Mouse (Mus musculus) kidney, adult 9 months (tissue): Measurements from ENCODE around the gene Engase.
A peak's percentile ranks its signal among the peaks of the same experiment; 100 is the strongest.

Experiments
- DNase-seq: peaks from one replicate; pipeline ENCODE4 v3.0.0; 2022

Gene Engase

GRCm38 (mm10) chr11:118530313-118530712 lies 53.7 kb downstream of the Engase start:
- no peak for DNase-seq

- DNase-seq = peak; percentile 19
Observed at GRCm38 (mm10) chr11:118534382-118535092, 57.9 kb downstream of the Engase start.

DNA sequence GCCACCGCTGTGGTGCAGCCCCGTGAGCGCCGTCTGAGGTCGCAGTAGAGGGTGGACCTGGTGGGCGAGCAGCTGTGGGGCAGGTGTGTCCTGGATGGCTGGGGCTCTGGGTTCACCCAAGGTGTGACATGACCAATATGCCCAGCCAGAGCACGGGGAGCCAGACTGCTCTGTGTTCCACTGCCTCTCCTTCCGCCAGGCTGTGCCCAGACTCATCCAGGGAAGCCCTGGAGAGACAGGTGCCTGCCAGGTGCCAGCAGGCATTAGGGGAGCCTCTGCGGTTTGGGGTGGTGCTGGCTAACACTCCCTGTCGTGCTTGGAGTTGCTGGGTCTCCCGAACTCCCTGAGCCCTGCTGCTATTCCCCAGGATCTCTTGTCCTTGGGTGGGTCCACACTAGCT lies 61.4 kb downstream of the Engase start:
- no peak for DNase-seq
